Mouse (Mus musculus) kidney, embryonic 16.5 days (tissue): ENCODE measurements around the gene Wdr93. TPM values are rescaled to one million over a fixed set of nuclear protein-coding genes. Genes with fewer than 3 reads are reported as not detected.

Source experiments
- ATAC-seq: fragments of 200-750 bp; cut with Nextera tagmentation; 2 replicates; pipeline ENCODE4 v1.8.0; 2017; ENCODE audit warnings: moderate TSS enrichment; ENCODE audit not compliant: low FRiP score, low TSS enrichment
- H3K27ac ChIP-seq: fragments of 300-500 bp; sonication (generic); 2 replicates; pipeline ENCODE4 v1.5.1; 2014; ENCODE audit warnings: low read length
- H3K27me3 ChIP-seq: fragments of 300-500 bp; sonication (generic); 2 replicates; pipeline ENCODE4 v1.6.1; 2014; ENCODE audit warnings: low read length, control low read depth, mixed read lengths; ENCODE audit not compliant: insufficient read depth
- H3K36me3 ChIP-seq: fragments of 300-500 bp; sonication (generic); 2 replicates; pipeline ENCODE4 v1.6.1; 2014; ENCODE audit warnings: low read length, control low read depth, mixed read lengths; ENCODE audit not compliant: insufficient read depth
- H3K4me1 ChIP-seq: fragments of 300-500 bp; sonication (generic); 2 replicates; pipeline ENCODE4 v1.6.1; 2014; ENCODE audit warnings: low read length, control low read depth, mixed read lengths; ENCODE audit not compliant: insufficient read depth
- H3K4me2 ChIP-seq: fragments of 300-500 bp; sonication (generic); replicated peaks from 2 replicates; pipeline ENCODE4 v1.6.1; 2014; ENCODE audit warnings: low read depth, low read length
- H3K4me3 ChIP-seq: fragments of 300-500 bp; sonication (generic); 2 replicates; pipeline ENCODE4 v1.5.1; 2014; ENCODE audit warnings: mild to moderate bottlenecking, low read length
- H3K9ac ChIP-seq: fragments of 300-500 bp; sonication (generic); replicated peaks from 2 replicates; pipeline ENCODE4 v1.6.1; 2014; ENCODE audit warnings: low read length
- H3K9me3 ChIP-seq: fragments of 300-500 bp; sonication (generic); 2 replicates; pipeline ENCODE4 v1.6.1; 2016; ENCODE audit warnings: low read length, control low read depth
- WGBS: fragments of 180-500 bp; shearing (Covaris S2); extraction: QIAGEN DNeasy Blood & Tissue Kit; methylation state at CpG from one replicate; pipeline ENCODE4 v1.1.7; 2014; 5-methylcytosine and 5-hydroxymethylcytosine counted together
- polyA plus RNA-seq: library from polyadenylated mRNA; unstranded; fragments of >200 nt; fragmentation: Nextera tagmentation; extraction: Ambion mirVana; gene quantifications from 2 replicates; pipeline ENCODE4 v1.2.1, GENCODE M21; 2015

Gene Wdr93
- polyA plus RNA-seq, 1 experiment from 2014 or later, result 0.46 TPM

DNA sequence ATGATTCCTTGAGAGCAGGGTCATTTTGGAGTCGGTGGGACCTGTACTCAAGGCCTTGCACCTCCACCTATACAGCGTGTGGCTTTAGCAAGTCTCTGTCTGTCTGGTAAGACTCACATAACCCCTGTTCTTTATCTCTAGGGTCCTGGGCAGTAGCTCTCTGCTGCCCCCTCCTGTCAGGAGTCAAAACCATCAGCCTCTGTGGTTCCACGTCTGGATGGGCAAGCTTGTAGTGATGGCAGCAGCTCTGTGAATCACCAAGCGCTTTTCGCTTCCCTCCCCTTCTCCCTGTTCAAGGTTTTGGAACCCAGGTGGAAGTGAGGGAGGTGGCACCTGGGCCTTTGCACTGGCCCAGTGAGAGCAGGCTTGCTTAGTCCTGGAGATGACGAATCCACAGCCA is 14.7 kb upstream of the Wdr93 start:
- no peaks in the 10 kb centered on the region; the same call in 1 of the 2 replicates for H3K27me3 ChIP-seq
- ATAC-seq, result 0 out of 2 replicates have a peak, but pooled peaks have one; percentile 29
- H3K9me3 ChIP-seq, result no peaks in the 10 kb centered on the region
- no peak overlapping the region for H3K27ac ChIP-seq
- no peak overlapping the region for H3K4me2 ChIP-seq
- no peaks in the 10 kb centered on the region for H3K4me1 ChIP-seq
- WGBS, result 29% methylated on average over 6 of the region's 6 CpGs
- no peaks in the 10 kb centered on the region for H3K36me3 ChIP-seq
- H3K4me3 ChIP-seq, result no peak overlapping the region
- no peak overlapping the region for H3K9ac ChIP-seq

DNA sequence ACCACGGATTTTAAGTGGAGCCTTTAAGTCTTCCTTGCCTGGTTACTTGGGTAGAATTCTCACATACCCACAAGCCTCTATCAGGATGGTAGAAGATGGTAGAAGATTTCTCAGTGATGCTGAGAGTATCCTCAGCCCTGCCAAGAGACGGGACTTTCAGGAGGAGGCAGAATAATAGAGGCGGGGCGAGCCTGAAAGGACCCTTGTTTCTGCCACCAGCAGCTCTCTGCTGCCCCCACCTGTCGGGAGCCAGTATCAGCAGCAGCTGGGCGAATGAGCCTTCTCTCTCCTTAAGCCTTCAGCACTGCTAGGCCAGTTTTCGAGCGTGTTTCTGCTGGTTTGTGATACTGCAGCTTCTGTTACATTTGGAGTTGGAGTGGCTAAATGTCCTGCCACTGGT is 13.8 kb upstream of the Wdr93 start:
- WGBS, result 7% methylated on average over 8 of the region's 8 CpGs
- H3K9me3 ChIP-seq, result no peaks in the 10 kb centered on the region
- ATAC-seq, result peak; percentile 29; the same call in 1 of the 2 replicates

DNA sequence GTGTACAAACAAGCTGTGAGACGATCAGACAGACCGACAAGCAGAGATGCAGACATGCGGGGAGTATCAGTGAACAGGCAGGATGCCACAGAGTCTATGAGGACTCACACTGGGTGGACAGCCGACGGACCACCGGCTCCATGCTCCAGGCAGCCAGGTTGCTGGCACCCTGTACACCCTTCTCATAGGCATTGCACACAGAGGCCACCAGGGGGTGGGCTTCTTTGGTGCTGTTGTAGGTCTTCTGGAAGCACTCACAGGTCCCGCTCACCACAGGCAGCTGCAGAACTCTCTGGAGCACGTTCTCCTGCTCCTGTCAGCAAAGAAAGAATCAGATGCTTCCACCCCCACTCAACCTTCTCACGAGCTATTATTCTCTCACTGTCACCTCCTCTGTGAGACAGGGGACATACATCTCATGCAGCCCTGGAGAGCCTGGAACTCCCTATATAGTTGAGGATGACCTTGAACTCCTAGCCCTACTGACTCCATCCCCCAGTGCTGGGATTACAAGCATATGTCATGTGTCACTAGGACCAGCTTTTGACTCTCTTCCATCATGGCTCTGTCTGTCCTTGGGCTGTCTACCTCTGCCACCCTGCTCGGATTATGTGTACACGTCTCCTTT is 13.1 kb upstream of the Wdr93 start:
- Histone ChIP-seq H3K4me1 (no peaks in the 10 kb centered on the region), H3K4me2 (no peak overlapping the region), H3K9me3 (no peaks in the 10 kb centered on the region), H3K4me3 (no peak overlapping the region), H3K36me3 (no peaks in the 10 kb centered on the region), H3K27me3 (no peaks in the 10 kb centered on the region), H3K9ac (no peak overlapping the region), H3K27ac (no peak overlapping the region)
- 58% methylated on average over 11 of the region's 11 CpGs for WGBS
- ATAC-seq, result peak; percentile 11; the same call in 1 of the 2 replicates

More for the DNA sequence above, 13.8 kb upstream of the Wdr93 start:
- H3K4me3 ChIP-seq, result no peak overlapping the region
- H3K36me3 ChIP-seq, result no peaks in the 10 kb centered on the region
- no peak overlapping the region for H3K9ac ChIP-seq
- H3K4me2 ChIP-seq, result no peak overlapping the region
- no peaks in the 10 kb centered on the region for H3K4me1 ChIP-seq
- no peaks in the 10 kb centered on the region for H3K27me3 ChIP-seq
- no peak overlapping the region for H3K27ac ChIP-seq

DNA sequence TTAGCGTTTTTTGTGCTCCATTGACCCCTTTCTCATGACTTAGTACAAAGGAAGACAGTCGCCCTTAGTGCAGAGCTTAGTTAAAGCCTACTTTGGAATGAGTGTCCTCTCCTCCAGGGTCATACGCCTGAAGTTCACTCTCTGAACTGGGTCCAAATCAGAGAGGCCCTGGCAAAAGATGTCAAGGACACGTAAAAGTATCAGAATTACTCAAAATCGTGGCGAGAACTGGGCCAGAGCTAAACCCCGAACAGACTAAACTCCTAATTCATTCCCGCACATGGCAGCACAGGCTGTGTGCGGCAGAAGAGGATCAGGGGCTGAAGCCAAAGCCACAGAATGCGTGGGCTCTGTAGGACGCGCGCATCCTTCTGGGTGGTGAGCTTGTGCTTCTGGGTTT is 11.5 kb upstream of the Wdr93 start:
- WGBS, result 83% methylated on average over 13 of the region's 13 CpGs
- no peaks in the 10 kb centered on the region for H3K4me1 ChIP-seq

DNA sequence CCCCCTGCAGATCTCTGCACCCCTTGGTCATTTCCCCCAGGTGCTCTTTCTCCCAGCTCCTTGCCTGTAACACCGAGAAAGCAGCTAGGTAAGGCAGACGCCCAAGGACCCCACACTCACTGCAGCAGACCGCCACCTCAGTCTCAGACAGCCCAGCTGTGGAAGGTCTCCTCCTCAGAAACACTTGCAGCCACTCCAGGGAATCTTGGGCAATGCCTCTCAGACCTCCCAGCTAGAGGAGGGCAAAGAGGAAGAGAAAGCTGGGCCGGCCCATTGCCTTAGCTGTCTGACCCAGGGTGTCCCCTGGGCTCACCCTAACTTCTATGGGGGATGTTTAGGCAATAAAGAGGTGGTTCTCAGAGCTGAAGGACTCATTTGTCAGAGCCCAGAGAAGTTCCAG is 10.3 kb upstream of the Wdr93 start, which contains the start of gene Plin1:
TSS of gene Plin1 (minus strand) at position 282 of the 400 bp plus-strand sequence.
- no peaks in the 10 kb centered on the region for H3K27me3 ChIP-seq
- no peak for ATAC-seq
- WGBS, result 70% methylated on average over 4 of the region's 4 CpGs
- H3K4me1 ChIP-seq, result no peaks in the 10 kb centered on the region
- H3K9ac ChIP-seq, result no peak within 1 kb of the TSS
- H3K36me3 ChIP-seq, result no peaks in the 10 kb centered on the region
- no peak within 1 kb of the TSS for H3K4me3 ChIP-seq
- no peak within 1 kb of the TSS for H3K4me2 ChIP-seq
- H3K27ac ChIP-seq, result no peak within 1 kb of the TSS
- H3K9me3 ChIP-seq, result no peaks in the 10 kb centered on the region

More for the DNA sequence above, 11.5 kb upstream of the Wdr93 start:
- no peak overlapping the region for H3K4me2 ChIP-seq
- H3K27ac ChIP-seq, result no peak overlapping the region
- H3K9me3 ChIP-seq, result no peaks in the 10 kb centered on the region
- no peak overlapping the region for H3K4me3 ChIP-seq
- H3K9ac ChIP-seq, result no peak overlapping the region
- ATAC-seq, result no peak
- H3K27me3 ChIP-seq, result no peaks in the 10 kb centered on the region
- no peaks in the 10 kb centered on the region for H3K36me3 ChIP-seq

DNA sequence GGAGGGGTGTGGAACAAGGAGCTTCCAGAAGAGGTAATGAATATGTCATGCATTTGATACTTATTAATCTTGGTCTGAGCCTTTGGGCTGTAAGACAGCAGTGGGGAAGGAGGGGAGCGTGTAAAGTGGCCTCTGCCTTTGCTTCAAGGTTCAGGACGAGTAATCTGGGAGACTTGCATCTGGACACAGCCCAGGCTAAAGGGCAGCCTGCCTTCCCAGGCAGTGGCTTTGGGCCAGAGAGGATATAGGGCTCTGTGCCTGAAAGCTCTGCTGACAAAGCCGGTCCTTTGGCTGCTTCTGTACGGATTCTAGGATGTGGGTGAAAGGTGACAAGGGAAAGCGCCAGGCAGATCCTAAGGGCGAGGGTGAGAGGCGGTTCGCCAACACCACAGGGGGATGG is 8.4 kb upstream of the Wdr93 start:
- H3K4me2 ChIP-seq, result no peak overlapping the region
- no peaks in the 10 kb centered on the region for H3K27me3 ChIP-seq
- no peak overlapping the region for H3K9ac ChIP-seq
- no peak overlapping the region for H3K4me3 ChIP-seq
- 66% methylated on average over 8 of the region's 8 CpGs for WGBS
- H3K27ac ChIP-seq, result no peak overlapping the region
- H3K9me3 ChIP-seq, result no peaks in the 10 kb centered on the region
- peak; percentile 85 for ATAC-seq
- no peaks in the 10 kb centered on the region for H3K4me1 ChIP-seq
- H3K36me3 ChIP-seq, result peaks cover 2% of the 10 kb centered on the region

DNA sequence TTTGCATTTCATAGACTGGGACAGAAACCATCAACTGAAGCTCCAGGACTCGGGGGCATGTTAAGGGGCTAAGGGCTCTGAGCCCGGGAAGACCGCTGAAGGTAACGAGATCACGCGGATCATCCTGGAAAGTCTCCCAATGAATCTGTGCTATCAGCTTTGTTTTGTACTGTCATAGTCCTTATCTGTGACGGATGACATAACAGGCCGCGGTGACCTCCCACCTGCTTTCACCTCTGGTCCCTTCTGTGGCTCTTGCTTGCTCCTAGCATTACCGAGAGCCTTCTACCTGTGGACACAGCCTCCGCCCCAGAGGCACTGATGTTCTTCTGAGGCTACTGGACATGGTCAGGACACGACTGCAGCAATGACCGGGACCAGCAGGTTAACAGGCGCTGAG is 6.5 kb upstream of the Wdr93 start:
- no peak overlapping the region for H3K9ac ChIP-seq
- no peak overlapping the region for H3K4me3 ChIP-seq
- ATAC-seq, result no peak
- peaks cover 4% of the 10 kb centered on the region for H3K36me3 ChIP-seq
- no peaks in the 10 kb centered on the region for H3K27me3 ChIP-seq
- WGBS, result 85% methylated on average over 14 of the region's 14 CpGs
- no peaks in the 10 kb centered on the region for H3K9me3 ChIP-seq
- H3K4me1 ChIP-seq, result no peaks in the 10 kb centered on the region
- H3K4me2 ChIP-seq, result no peak overlapping the region
- no peak overlapping the region for H3K27ac ChIP-seq

DNA sequence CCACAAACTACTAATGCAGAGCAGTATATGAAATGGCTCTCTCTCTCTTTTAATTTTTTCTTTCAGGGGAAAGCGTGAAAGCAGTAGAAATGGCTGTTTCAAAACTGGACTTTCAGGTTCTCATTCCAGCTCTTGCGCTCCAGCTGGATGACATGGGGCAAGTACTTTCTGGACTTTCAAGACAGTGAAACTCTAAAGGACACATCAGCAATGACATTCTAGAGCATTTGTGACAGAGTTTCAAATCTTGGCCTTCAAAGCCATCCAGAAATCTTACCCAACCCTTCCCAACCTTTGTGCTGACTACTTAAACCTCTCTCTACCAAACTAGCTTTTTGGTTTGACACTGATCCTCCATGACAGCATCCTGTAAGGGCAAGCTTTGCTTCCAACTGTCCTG is 4.0 kb upstream of the Wdr93 start:
- Histone ChIP-seq H3K27me3 (no peaks in the 10 kb centered on the region), H3K4me3 (no peak overlapping the region), H3K27ac (no peak overlapping the region), H3K36me3 (peaks cover 4% of the 10 kb centered on the region), H3K9me3 (no peaks in the 10 kb centered on the region), H3K9ac (no peak overlapping the region), H3K4me1 (peaks cover 7% of the 10 kb centered on the region), H3K4me2 (no peak overlapping the region)
- 89% methylated on average over 2 of the region's 2 CpGs for WGBS
- no peak for ATAC-seq

DNA sequence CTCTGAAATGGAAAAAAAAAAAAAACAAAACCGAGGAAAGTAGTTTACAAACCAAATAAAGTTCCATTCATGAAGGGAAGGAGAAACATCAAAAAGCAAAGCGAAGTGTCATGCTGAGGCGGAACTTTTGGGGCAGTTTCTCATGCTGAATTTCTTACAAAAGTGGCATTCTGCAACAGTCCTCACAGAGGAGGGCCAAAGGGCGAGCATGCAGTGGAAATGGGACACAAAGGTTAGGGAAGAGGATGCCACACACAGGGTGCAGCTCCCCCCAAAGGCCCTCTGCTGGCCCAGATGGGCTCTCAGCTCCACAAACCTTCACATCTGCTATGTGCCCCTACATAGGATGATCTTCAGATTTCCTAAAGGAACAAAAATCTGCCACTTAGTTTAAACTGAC is 2.7 kb upstream of the Wdr93 start:
- H3K27ac ChIP-seq, result no peak overlapping the region
- 90% methylated on average over 4 of the region's 4 CpGs for WGBS
- peaks cover 4% of the 10 kb centered on the region for H3K36me3 ChIP-seq
- H3K9ac ChIP-seq, result no peak overlapping the region
- H3K4me3 ChIP-seq, result no peak overlapping the region
- no peaks in the 10 kb centered on the region for H3K9me3 ChIP-seq
- peaks cover 7% of the 10 kb centered on the region for H3K4me1 ChIP-seq
- no peak overlapping the region for H3K4me2 ChIP-seq
- no peak for ATAC-seq
- H3K27me3 ChIP-seq, result no peaks in the 10 kb centered on the region

DNA sequence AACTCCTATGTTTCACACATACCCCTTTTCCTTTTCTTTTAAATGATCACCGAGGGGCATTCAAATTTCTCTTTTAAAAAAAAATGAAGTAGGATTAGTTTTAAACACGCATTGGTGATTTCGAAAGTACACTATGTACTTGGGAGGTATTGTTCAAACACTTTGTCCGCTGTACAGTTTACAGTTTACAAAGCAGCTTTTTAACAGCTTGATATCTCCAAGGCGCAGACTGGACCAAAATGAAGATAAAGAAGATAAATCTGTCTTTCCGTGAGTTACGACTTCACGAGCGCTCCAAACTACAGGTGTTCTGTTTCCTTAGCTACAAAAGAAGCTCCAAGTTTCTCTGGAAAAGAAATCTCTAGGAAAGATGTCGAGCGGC is 695 bp upstream of the Wdr93 start:
- 16% methylated on average over 11 of the region's 11 CpGs for WGBS
- ATAC-seq, result no peak
- H3K36me3 ChIP-seq, result peaks cover 4% of the 10 kb centered on the region
- H3K4me2 ChIP-seq, result peak overlapping the region; percentile 99
- H3K9me3 ChIP-seq, result no peaks in the 10 kb centered on the region
- H3K4me3 ChIP-seq, result peak overlapping the region; percentile 85
- H3K9ac ChIP-seq, result peak overlapping the region; percentile 81
- peaks cover 7% of the 10 kb centered on the region for H3K4me1 ChIP-seq
- no peak overlapping the region for H3K27ac ChIP-seq
- no peaks in the 10 kb centered on the region for H3K27me3 ChIP-seq
